Mouse (Mus musculus) kidney, adult 8-10 months (tissue): ENCODE measurements at regions not wholly inside any gene's neighbourhood (a gene's known extent, or its start where the extent isn't known, plus 50 kb on each side); places are given as distances from the start of the nearest gene placed in this dataset.
"Not testable (repeated sequence)": the region's sequence is repeated elsewhere in the genome, so short reads cannot be mapped to it uniquely, and the experiment has no call there.

Experiments used
- DNase-seq, 2 experiments: peaks; one replicate each; pipeline ENCODE4 v3.0.0; 2022

- DNase-seq, result no peak
Observed at GRCm38 (mm10) chr13:26865930-26866555, 96.1 kb upstream of the Hdgfl1 start.

DNA sequence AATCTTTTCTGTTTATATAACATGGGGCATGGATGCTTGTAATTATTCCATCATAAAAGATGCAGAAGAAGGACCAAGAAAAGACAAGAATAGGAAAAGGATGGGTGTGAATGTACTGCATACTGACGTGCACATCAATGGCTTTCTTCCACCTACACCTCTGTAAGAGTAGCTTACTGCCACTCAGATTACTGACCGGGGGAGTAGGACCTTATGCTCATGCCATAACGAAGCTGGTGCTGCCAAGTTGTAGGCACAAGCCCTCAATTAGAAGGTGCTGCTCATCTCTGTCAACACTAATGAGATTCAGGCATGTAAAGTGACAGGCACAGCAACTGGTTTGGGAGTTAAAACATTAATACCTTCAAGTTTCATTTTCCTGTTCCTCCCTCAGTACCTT, 97.8 kb upstream of the Hdgfl1 start:
- no peak for DNase-seq

DNA sequence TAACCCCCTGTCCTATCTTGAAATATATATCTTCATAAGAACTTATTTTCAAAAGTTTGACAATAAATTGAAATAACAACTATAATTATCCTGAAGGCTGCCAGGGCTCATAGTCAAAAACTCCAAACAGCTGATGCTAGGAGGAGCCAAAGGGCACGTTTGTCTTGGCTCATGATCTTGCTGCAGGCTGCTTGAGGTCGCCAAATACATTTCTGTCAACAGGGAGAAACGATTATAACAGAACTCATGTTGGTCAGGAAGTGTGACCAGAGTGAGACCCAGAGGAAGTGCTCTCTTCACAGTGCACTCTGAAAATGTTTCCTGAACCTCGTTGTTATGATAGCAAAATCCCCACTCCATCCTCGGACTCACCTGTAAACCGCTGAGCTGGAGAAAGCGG, 140.9 kb upstream of the Prl start:
- DNase-seq, result peak; percentile 40 to 45

DNA sequence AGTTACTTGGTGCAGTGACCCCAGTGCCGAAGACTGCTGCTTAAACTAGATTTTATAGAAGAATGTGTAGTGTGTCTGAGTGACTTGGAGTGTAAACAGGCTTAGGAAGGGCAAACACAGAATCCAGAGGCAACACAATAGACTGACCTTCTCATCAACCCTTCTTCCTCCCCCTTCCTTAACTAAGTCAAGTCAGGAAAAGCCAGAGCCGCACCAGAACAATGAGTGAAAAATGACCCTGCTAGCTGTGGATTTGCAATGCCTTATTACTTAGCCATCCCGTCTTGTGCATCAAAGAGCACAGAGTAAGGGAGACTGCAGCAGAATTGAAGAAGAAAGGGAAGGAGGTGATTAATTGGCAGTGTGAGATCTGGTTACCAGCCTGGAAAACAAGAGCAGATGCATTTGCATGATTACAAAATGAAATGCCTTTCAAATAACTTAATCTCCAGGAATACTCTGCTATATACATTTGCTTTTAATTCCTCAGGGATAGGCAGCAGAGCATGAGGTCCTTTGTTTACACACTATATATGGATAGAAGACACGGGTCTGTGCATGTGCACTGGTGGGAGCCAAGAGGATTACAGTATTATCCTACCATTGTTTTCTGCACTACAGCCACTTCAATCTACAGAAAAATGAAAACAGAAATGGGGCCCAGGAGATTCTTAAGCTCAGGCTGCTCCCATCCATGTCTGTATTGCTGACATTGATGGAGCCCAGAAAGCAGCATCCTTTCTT, 124.5 kb upstream of the Prl start:
- DNase-seq, result peak in 1 of 2 experiments; percentile 19

DNA sequence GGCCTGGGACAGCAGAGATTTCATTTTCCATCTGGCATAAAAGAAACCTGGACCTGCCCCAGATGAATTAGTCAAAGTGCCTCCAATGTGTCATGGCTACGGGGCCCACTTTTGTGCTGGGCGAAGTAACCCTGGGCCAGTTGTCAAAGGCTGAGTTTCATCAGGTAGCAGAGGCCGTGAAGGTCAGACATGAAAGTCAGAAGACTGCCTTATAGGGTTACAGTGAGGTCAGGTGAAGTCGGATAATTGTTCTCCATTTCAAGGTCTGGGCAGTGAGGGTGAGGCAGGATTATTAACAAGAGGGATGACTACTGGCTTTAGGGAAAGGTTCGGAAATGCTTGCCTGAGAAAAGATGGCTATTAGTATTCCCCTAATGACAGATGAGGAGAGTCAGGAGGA, 123.5 kb upstream of the Prl start:
- DNase-seq, result no peak

DNA sequence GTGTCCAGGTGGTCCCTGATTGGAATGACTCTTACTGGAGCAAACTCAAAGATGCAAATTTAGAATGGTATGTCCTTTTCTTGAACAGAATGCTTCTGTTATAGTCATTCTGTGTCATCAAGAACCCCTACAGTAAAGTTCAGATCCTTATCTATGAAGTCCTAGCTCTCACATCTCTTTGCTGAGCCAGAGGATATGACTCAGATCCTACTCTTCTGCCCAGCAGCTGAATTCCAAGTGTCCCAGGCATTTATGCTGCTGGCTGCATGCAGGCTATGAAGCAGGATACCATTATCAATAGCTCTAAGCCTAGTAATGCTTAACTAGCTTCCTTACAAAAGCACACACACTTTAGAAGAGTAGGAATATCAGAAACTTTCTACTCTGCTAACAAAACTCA, 116.9 kb upstream of the Prl start:
- DNase-seq, result no peak

DNA sequence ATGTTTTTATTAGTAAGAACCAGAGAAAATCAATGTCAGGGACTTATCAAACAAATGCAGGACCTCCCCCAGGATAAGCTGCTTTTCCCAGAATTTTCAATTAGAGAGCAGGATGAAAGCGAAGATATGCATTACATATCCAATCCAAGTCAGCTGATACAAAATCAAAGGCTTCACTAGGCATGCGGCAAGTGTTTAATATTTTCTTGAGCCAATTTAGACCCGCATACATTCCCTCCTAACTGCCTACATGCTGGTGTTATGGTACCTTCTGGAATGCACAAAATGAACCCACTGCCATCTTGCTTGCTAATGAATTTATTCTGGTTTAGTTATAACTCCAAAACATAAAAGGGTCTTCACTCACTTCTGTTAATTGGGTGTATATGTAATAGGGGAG, 112.9 kb upstream of the Prl start:
- no peak for DNase-seq

DNA sequence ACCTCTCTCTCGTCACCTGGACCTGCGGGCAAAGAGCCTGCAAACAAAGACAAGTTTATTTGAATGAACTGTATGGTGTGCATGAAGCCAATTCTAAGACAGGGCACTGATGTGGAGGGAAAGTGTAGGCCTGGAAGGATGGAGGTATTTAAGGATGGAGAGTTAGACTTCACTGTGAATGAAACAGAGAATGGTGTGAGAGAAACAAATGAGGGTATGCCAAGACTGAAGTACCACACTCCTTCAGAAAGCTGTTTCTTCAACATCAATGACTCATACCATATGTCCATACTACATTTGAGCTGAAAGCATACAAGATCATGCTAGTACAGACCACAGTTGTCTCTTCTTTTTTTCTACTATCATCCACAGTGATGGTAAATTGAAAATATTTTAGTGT, 105.9 kb upstream of the Prl start:
- DNase-seq, result no peak

DNA sequence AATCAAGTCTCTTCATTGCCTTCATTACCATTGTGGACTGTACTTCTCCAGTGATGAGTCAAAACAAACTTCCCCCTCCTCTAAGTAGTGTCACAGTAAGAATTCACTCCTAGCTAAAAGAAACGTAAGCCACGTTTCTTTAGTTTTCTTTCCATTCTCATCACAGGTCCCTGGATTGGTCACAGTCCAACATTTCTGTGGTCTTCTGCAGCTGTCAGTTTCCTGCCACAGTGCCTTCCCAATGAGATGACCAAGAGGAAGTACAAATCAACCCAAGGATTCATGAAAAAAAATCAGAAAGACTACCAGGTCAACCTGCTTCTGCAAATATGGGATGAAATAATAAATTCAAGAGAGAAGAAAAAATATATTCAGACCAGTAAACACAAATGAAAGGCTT, 103.5 kb upstream of the Prl start:
- no peak for DNase-seq

DNA sequence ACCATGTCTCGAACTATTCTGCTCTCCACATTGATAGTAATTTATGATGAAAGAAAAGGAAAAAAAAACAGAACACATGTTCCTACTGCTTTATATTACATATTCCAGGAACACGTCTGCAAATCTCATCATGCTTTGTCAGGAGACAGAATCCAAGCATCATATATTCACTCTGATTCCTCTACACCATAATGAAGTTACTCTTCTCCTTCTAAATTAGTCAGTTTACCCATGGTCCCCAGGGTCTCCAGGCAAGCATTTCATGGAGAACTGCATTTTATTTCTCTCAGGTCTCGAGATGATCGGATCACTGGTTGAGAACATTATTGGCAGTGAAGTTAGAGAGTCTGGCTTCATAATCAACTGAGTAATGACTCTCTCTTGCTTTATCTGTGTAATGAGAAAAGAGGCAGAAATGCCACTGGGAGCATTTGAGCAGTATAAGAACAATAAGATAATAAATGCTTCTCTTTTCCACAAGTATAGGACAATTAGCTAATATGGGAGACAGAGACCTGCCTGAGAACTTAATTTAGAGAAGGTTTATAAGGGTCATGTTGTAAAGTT, 97.8 kb upstream of the Prl start:
- DNase-seq, result no peak

GRCm38 (mm10) chr13:26960531-26960930, 96.8 kb upstream of the Prl start:
- not testable (repeated sequence) for DNase-seq

DNA sequence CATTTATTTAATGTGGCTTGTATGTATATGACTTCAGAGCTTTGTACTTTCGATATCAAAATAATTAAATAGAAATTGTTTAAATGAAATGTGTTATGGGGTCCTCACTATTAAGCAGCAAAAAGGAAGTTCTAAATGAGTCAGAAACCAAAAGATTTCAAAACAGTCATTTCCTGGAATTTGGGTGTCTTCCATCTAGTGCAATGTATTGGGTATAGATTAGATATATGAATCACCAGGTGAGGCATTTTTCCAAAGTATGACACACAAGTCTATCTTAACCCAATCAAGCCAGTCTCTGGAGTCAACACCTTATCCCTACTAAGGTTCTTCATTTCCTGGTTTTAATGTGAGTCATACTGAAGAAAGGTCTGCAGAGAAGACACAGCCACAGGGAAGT, 81.3 kb upstream of the Prl start:
- no peak for DNase-seq

DNA sequence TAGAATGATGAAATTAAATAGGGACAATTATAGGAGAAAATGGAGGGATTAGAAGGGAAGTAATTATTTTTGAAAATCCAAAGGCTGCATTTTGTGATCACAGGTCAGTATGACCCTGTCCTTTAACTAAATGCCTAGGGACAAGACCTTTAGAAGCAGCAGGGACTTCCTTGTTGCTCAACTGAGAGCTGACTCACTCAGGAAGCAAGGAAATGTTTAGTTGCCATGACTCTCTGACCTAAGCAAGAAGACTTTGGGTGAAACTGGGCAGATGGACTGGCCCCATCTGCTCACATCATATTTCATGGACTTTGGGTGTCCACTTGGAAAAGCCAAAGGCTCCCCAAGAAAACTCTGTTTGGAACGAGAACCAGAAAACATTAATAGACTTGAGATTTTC, 76.9 kb upstream of the Prl start:
- peak in 1 of 2 experiments; percentile 3 for DNase-seq
